Mouse (Mus musculus) Muller cell, postnatal 12 days (primary cell): ENCODE measurements around the gene Lmf2.

Experiments used
- DNase-seq: peaks from one replicate; pipeline ENCODE4 v3.0.0-alpha.2; 2015; ENCODE audit errors: inconsistent ontology term

Gene Lmf2

DNA sequence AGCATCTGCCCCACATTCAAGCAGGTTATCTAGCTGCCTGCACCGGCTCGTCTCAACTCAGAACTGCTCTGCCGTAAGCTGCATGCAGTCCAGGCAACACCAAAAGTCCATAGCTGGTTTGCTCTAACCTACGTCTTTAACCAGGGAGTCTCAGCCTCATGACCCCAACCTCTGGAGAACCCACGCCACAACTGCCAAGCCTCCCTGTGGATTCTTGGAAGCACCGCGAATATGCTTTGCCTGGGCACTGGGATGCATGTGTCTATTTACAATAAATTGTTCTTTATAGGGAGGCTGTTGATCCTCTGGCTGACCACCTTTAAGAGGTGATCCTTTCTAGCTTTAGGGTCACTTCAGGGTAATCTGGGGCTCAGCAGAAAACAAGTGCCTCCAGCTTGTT, 17.1 kb upstream of the Lmf2 start:
- no peak for DNase-seq

DNA sequence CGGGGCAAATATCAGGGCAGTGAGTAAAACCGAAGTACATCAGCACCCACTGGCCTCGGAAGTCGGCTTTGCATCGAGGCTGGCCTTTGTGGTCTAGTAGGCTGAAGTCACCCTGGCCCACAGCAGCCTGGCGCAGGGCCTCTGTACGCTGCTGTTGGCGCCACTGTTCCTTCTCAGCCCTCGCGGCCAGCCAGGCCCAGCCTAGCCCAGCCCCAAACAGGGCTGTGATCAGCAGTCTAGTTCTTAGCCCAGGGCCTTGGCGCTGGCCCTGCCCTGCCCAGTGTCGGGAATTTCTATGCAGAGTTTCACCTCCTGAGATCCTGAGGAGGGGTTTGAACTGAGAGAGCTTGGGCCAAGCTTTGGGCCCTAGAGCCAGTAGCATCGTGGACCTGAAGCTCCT, 16.6 kb upstream of the Lmf2 start:
- DNase-seq: no peak

DNA sequence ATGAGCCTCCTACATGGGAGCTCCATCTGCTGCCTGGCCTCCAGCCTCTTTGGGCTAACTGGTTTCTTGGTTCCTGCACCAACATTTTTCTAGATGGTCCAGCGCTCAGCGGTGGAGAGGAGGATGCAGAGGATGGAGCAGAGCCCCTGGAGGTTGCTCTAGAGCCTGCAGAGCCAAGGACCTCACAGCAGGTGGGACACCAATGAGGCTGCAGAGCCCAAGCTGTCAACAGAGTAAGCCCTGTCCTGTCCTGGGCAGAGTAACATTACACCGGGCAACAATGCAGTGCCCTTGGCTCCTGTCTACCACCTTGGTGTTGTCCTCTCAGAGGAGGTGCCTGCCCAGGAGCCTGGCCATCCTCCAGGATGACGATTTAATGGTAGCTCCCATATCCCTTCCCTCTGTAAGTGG, 9.7 kb upstream of the Lmf2 start:
- no peak for DNase-seq

DNA sequence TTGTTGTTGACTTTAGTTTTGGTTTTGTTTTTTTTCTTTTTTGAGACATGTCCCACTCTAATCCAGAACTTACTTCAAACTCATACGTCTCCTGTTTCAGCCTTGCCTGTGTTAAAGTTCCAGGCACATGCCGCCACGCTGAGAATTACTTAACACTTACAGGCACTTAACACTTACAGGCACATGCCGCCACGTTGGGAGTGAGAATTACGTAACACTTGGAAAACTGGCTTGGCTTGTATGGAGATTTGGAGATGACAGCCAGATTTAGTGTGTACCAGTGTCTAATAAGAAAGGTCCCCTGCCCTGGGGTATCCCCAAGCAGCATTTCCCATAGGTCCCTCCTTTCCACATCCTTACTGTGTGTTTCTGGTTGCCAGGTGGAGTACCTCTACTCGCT, 7.6 kb upstream of the Lmf2 start:
- DNase-seq: no peak

- no peak for DNase-seq
Measured at GRCm38 (mm10) chr15:89358784-89359183, 3.3 kb upstream of the Lmf2 start.

DNA sequence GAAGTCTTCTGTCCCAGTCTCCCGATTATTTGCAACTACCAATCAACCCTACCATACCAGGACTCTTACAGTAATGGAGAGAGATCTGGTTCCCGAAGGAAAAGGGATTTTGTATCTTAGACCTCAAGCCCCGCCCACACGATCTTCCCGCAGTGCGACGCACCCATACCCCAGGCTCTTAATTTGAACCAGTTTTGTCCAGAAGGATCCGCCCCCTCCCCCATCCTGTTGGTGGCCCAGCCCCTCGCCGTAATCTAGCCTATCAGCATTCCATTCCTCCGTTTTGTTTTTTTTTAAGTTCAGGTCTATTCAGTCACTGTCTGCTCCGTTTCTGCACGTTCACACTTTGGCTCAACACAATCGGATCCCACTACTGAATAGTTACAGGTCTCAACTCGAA, 913 bp upstream of the Lmf2 start:
- DNase-seq: peak; percentile 98

DNA sequence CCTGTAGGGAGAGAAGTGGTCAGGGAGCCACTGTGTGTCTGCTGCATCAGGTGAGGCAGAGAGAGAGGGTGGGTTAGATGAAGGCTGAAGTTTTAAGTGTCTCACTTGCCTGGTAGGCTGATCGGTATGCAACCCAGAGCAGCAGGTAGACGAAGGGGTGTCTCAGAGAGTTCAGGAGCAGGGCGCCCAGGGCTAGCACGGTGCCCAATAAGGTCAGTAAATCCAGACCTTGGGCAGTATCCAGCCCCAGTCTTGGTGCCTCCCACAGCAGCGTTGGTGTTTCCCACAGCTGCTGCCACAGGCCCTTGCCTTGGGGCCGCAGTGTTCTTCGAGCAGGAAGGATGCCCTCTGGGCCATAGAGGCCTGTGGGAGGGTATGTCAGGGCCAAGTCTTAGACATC, 1.0 kb downstream of the Lmf2 start:
- no peak for DNase-seq

DNA sequence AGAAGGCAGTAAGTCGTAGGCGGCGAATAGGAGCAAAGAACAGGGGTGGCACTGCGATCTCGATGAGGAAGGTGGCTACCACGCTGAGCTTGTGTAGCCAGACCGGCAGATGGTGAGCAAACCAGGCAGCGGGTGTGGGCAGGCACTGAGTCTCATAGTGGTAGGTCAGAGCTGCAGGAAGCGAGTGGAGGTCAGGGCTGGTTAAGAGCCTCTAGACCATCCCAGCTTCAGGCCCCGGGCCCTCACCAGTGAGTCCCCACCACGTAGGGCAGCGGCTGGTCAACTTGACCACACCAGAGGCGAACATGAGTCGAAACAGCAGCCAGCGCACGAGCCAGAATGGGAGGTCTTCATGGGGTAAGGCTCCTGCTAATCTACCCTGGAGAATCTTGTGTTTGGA, 1.6 kb downstream of the Lmf2 start:
- DNase-seq: no peak

GRCm38 (mm10) chr15:89352795-89353194, 2.7 kb downstream of the Lmf2 start:
- DNase-seq: no peak

GRCm38 (mm10) chr15:89352054-89352453, 3.4 kb downstream of the Lmf2 start:
- DNase-seq: no peak

- no peak for DNase-seq
Measured at GRCm38 (mm10) chr15:89351302-89351701, 4.2 kb downstream of the Lmf2 start.

- no peak for DNase-seq
Measured at GRCm38 (mm10) chr15:89350447-89350846, 5.0 kb downstream of the Lmf2 start.

GRCm38 (mm10) chr15:89343325-89343724, 12.1 kb downstream of the Lmf2 start:
- DNase-seq: no peak

DNA sequence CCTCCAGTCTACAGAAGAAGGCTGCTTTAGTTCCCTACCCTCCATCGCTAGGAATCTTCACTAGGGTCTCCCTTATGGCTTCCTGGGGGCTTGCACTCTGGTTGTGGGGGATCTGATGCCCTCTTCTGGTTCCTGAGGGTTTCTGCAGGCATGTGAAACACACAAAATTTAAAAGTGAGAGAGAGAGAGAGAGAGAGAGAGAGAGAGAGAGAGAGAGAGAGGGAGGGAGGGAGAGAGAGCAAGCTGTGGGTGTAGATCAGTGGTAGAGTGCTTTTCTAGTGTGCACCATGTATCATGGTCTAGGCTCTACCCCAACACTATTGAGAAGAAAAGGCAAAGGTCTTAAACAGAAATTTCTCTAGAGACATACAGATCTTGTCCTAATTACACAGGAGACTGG, 13.8 kb downstream of the Lmf2 start:
- DNase-seq: no peak

DNA sequence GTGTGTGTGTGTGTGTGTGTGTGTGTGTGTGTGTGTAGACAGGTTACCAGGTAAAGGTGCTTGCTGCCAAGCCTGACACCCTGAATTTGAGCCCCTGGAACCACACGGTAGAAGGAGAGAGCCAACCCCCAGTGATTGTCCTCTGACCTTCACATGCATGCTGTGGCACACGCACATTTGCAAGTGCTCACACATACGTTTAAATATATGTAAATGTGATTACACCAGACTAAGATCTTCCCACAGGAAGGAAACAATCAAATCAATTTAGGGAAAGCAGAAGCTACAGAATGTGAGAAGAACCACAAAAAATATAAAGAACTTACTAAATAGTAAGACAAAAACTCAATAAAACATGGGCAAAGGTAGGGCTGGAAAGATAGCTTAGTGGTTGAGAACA, 15.3 kb downstream of the Lmf2 start:
- no peak for DNase-seq

- no peak for DNase-seq
Measured at GRCm38 (mm10) chr15:89339696-89340095, 15.8 kb downstream of the Lmf2 start.

DNA sequence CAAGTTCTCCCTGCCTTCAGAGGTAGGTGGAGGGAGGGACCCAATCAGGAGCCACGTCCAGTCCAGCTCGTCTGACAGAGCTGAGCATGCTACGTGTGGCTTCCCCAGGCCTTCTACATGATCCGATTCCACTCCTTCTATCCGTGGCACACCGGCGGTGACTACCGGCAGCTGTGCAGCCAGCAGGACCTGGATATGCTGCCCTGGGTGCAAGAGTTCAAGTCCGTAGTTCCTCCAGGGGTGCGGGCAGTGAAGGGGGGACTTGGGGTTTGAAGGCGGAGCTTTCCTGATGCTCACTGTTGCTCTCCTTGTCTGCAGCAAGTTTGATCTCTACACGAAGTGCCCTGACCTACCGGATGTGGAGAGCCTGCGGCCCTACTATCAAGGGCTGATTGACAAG, 19.0 kb downstream of the Lmf2 start:
- no peak for DNase-seq

- no peak for DNase-seq
Measured at GRCm38 (mm10) chr15:89334774-89335537, 20.5 kb downstream of the Lmf2 start.

DNA sequence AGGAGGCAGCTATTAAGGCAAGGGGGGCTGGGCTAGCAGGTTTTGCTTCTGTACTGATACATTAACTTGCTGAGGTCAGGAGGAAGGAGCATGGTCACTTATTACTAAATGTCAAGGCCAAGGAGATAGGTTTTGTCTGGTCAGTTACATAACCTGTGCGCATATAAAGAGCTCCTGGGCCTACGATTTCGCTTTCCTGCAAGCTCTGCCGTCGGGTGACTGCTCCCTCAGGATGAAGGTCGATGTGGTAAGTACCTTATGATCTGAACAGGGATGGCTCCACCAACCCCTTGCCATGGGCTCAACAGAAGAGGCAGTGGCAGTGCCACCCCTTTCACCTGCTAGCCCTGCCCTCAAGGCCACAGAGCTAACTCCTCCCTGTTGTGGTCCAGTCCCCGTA, 21.2 kb downstream of the Lmf2 start, which contains the start of gene Miox:
Gene Miox, plus strand, starts transcription at position 128 of the 400 bp plus-strand sequence.
- no peak for DNase-seq

- no peak for DNase-seq
Measured at GRCm38 (mm10) chr15:89326441-89326840, 29.0 kb downstream of the Lmf2 start.

DNA sequence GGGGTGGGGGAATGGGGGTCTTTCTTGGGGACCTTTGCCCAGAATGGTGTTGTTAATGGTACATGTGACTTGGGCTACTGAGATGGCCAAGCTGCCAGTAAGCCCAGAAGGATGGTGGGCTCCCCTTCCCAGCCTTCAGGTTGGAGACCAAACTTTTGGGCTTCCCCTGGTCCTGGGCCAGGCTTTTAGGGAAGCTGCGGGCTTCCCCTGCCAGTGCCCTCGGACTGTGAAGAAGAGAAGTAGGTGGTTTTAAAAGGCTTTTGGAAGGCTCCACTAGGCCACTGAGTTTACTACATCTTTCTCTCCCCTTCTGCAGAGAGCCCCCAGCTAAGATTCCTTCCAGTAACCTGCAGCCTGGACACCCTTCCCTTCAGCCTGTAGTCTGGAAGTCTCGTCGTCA, 31.8 kb downstream of the Lmf2 start:
- DNase-seq: no peak

- no peak for DNase-seq
Measured at GRCm38 (mm10) chr15:89322670-89323522, 32.6 kb downstream of the Lmf2 start, which contains the start of gene Adm2. TSS of gene Adm2 (plus strand) at chr15:89322720.

DNA sequence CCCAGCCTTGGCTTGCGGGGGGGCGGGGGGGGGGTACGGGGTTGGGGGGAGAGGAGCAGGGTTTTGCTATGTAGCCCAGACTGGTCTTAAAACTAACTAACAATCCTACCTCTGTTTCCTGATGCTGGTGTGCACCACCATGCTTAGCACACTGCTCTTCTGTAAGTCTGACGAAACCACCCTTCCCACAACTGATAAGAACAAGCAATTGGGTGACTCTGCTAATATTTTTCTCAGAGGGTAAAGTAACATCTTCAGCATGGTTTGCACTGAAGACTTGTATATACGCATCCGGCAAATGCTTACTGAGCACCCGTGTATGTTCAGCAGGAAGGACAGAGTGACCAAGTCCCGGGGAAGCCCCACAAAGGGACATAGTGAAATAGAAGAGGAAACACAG, 34.2 kb downstream of the Lmf2 start:
- DNase-seq: no peak
